Mouse (Mus musculus) cerebellum, postnatal 10 days (tissue): ENCODE measurements around the gene Myadml2.
A peak's percentile ranks its signal among the peaks of the same experiment; 100 is the strongest.
"Not testable (repeated sequence)": the region's sequence is repeated elsewhere in the genome, so short reads cannot be mapped to it uniquely, and the experiment has no call there.

Experiments used
- DNase-seq, 2 experiments: peaks; one replicate each; pipeline ENCODE4 v3.0.0; 2021; ENCODE audit warnings: mixed read lengths in 2 of 2

Gene Myadml2

DNA sequence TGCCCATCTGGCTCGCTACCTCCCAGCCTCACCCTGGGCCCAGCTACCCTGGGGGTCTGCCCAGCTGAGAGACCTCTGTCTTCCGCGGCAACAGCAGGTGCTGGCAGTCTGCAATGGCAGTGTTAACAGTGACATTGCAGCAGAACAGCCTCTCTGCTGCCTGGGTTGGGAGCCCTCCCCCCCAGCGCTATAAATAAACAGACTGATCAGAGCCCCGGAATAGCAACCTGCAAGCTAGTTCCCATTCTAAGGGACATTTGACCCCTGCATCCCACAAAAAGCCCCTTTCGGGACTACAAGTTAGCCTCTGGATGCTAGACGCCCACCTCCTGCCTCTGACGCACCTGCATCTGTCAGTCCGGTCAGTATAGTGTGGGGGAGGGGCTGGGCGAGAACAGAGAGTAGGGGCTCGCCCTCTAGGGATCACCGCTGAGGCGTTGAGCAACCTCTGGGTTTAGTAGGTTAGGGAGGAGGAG lies at the start of gene Myadml2:
Myadml2 (minus strand) TSS at position 158 of the 476 bp plus-strand sequence.
- DNase-seq, result peak; percentile 55 to 62

DNA sequence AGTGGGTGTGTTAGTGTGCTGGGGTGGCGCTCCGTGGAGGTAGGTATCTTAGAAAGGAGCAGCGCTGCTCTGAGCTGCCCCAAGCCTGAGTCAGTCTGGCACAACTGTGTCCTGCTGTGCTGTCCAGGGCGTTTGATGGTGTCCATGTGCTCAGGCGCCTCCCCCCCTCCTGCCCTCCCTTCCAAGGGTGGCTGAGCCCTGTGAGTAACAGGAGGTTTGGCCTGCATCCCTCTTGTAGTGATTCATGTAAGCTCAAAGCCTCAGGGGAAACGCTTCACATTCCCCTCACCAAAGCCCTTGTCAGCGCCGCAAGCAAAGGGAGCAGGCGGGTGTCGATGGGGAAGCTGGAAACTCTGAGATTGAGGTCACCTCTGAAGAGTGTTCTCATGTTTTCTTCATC lies 49.8 kb upstream of the Myadml2 start:
- no peak for DNase-seq

DNA sequence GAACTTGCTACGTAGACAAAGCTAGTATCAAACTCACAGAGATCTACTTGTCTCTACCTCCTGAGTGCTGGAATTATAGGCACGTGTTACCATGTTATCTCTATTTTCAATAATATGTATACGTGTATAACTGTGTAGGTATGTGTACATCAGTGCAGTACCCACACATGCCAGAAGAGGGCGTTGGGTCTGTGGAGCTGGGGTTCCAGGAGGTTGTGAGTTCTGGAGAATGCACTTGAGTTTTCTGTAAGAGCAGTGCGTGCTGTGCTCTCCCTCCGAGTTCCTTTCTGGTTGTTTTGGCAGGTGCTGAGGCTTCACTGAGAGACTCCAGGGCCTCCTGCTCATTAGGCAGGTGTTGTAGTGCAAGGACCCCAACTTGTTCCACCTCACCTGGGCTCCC lies 48.6 kb upstream of the Myadml2 start:
- DNase-seq, result no peak

DNA sequence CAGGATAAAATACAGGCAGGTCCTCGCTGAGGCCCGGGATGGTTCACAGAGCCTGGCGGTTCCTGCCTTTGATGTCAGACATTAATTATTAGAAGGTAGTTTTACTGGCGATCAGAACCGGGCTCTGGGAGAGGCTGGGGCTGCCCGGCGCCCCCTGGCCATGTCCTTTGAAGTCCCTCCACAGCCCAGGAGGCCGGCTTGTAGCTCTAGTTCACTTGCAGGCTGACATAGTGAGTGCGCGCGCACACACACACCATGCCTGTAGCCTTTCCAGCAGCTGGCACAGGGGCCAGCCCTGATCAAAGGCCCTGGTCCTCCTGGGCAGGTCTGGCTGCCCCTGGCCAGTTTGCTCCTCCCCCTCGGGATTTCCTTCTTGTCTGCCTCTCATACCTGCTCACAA lies 47.7 kb upstream of the Myadml2 start:
- DNase-seq, result no peak

DNA sequence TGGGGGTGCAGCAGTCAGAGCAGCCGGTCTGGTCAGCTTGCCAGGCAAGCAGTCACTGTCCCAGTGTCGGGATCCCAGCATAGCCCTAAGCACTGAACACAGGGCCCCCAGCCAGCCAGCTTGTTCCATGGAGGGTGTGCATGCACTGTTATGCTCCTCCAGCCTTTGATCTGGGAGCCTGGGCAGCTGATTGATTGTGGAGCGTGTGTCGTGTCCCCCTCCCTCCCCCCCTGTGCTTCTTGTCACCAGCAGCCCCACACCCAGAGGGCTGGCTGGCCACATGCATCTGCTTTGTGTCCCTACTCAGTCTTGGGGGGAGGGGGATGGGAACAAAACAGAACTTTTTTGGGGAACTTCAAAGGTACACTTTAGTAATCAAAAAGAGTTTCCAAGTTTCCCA lies 47.2 kb upstream of the Myadml2 start:
- peak; percentile 51 to 66 for DNase-seq

DNA sequence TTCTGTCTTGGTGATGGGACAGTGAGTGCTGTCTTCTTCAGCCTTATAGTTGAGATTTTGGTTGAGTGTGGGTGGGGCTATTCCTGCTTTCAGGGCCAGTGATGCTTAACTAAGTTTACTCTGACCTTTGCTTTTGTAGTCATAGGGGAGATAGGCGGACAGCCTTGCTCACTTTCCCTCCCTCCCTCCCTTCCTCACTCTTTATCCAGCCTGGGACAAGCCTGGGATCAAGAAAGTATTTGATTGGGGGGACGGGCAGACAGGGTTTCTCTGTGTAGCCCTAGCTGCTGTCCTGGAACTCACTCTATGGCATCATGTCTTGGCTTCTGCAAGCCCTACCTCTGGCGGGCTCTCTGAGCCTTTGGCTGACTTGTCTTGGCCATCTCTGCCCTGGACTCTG lies 45.5 kb upstream of the Myadml2 start:
- no peak for DNase-seq

DNA sequence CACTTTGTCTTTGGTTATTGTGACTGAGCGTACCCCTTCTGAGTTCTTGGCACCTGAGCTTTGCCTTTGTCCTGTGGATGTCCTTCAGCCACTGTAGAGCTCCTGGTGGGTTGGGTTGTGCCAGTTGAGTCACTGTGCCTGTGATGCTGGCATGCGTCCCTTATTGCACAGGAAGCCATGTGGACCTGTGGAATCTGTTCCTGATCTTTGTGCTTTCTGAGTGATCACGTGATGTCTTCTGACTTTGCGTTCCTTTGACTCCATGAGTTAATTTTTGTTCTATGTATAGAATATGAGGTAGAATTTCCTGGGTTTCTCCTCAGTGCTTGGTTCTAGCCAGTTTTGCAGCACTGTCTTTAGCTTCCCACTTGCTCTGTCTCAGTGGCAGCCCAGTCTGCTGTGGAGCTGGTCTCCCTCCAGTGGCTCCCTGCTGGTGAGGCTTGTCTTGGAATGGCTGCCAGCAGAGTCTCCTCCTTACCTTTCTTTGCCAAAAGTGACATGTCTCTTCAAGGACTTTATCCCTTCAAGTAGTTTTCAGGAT lies 44.6 kb upstream of the Myadml2 start:
- DNase-seq, result peak in 1 of 2 experiments; percentile 49

DNA sequence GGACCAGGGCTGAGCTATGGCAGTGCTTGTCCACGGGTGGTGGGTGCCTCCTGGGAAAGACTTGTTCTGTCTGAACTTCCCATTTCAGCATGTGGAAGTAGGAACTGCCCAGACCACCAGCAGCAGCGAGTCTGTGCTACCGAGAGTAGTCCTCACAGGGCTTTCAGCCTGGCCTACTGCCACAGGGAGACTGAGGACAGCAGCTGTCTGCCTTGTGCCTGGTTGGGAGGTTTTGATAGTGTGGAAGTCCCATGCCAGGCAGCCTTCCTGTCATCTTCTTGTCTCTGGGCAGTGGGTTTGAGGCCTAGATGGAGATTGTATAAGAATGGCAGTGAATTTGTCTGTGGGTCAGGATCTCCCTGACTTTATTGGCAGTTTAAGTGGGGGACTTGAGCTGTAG lies 41.4 kb upstream of the Myadml2 start:
- no peak for DNase-seq

DNA sequence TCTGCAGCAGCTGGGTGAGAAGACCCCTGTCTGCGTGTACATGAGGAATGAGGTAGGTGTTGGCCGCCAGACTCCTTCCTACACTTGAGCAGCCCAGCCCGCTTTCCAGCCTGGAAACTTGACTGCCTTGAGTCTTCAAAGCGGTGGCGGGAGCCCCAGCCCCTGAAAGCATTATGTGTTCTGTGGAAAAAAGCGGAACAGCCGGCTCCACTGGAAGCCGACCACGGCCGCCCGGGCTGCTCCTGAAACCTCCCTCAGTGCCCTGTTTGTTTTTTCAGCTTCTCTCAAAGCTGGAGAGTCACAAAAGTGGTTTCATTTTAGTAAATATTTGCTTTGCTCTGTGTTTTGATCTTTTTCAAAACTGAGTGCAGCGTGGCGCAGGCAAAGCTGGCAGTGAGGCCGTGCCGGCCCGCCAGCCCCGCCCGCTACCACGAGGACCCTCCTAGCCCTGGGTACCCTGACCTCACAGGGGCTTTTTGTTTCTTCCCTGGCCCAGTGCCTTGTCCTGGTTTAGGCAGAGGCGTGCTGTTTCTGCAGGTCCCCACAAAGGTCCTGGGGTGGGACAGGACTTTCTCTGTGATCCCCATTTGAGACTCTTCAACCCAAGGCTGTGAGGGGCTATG lies 38.8 kb upstream of the Myadml2 start:
- DNase-seq, result no peak

DNA sequence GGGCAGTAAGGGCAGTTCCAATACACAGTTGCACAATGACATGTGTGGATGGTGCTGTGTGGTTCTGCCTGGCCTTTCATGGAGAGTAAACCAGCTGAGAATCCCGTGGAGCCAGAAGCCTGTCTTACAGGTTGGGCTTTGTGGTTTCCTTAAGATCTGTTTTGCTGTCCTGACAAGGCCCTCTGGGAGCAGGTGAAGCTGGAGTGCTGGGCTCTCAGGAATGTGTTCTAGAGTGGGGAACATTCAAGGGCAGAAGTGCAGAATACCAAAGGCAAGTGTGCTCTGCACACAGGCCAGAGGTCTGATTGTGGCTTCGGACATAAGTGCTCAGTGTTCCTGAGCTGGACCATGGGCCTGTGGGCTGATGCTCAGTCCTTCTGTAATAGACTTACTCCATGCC lies 36.7 kb upstream of the Myadml2 start:
- DNase-seq, result no peak

DNA sequence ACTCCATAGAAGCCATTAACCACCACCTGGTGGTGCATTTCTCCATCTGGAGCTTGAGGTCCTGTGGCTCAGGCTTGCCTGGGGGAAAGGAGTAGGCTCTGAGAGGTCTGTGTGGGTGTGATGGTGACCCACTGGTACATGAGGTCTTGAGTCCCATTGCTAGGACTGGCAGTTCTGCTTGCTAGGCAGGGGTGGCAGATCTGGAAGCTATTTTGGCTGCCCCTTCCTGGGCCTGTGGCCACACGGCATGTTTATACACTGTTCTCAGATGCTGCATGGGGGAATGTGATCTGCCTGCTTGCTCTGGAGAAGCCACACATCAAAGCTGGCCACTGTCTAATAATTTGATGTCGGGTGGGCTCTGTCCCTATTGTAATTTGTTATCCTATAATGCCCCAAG lies 36.1 kb upstream of the Myadml2 start:
- no peak for DNase-seq

DNA sequence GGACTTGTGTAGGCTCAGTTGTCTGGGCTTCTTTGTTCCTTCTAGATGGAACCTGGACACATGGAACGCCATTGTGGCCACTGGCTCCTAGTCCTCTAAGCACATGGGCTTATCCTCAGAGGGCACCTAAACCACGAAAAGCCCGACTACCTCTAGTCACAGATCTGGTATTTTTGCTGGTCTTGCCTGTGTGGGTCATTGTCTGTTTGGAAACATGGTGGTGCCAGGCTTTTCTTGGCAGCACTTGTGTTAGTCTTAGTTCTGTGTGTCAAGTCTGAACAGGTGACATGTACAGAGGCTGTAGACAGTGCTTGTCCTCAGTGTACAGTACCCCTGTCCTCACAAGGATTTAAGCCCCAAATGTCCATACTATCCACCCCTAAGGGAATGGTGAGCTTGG lies 35.6 kb upstream of the Myadml2 start:
- no peak for DNase-seq

DNA sequence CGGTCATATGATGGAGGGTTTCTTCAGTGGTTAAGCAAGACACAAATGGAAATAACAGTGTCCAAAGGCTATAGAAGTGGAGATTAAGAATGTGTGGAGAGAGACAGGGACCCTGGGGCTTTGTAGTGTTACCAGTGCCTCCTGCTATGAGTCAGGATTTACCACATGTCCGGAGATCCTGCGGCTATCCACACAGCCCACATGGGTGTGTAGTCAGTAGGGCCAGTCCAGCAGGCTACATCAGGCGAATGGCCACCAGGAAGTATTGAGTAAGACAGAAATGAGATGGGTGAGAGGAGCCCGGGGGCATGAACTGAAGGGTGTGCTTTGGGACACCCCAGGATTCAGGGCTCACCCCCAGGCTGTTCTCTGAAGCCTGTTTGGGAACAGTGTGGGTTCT lies 34.7 kb upstream of the Myadml2 start:
- DNase-seq, result no peak

DNA sequence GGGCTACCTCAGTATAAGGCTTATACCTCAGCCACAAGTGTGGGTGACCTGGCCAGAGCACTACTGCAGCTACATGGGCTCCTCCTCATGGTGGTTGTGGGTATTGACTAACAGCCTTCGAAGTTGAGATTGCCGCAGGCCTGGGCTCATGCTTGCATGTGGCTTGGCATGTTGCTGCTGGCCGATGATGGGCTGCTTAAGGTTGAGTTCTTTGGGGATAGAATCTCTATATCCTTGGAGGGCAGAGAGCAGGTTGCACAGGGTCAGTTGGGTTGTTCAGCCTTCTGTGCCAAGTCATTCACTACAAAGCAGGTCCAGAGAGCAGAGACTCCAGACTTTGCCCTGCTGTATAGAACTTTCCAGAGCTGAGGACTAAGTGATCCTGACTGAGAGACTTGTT lies 32.0 kb upstream of the Myadml2 start:
- peak; percentile 33 to 42 for DNase-seq

DNA sequence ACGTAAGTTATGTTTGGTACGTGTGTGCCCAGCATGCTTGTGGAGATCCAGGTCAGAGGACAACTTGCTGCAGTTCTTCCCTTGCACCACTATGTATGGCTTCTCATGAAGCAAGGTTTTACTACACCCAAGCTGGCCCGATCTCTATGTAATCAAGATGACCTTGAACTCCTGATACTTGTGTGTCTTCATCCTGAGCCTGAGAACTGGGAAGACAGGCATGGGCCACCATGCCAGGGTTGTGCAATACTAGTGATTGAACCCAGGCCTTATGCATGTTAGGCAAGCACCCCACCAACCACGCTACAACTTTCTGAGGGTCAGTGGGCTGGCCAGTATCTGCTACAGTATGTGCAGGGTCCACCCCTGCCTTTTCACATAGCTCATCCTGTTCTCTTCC lies 29.0 kb upstream of the Myadml2 start:
- DNase-seq, result no peak

DNA sequence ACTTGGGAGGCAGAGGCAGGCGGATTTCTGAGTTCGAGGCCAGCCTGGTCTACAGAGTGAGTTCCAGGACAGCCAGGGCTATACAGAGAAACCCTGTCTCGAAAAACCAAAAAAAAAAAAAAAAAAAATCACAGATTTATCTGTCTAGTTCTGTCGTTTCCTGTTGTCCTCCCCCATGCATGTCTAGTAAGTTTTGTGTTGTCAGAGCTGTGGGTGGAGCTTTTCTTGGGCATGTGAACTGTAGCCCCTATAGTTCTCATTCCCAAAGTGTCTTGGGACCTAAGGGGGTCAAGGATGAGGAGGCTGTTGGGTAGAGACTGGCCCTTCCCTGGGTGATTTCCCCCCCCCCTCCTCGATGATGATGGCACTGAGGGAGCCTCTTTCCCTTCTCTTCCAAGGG lies 27.9 kb upstream of the Myadml2 start:
- not testable (repeated sequence) for DNase-seq

DNA sequence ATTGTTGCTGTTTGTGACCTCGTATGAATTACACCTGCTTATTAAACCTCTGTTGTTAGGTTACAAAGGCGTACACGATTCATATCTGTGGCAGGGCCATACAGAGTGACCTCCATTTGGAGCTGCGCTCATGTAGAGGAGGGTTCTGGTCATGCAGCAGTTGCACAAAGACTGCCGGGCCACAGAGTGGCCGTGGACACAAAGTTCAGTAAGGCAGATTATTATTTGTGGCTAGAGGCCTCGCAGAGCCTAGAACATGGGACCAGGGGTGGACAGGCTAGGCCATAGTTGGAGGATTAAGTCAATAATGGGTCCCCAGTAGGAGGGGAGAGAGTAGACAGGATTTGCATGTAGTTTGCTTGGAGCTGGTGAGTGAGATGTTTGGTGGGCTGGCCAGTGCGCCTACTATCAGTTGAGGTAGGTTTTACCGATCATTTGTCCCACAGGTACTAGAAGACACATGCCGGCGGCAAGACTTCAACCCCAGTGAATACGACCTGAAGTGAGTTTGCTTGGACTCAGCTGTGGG lies 25.7 kb upstream of the Myadml2 start:
- no peak for DNase-seq

DNA sequence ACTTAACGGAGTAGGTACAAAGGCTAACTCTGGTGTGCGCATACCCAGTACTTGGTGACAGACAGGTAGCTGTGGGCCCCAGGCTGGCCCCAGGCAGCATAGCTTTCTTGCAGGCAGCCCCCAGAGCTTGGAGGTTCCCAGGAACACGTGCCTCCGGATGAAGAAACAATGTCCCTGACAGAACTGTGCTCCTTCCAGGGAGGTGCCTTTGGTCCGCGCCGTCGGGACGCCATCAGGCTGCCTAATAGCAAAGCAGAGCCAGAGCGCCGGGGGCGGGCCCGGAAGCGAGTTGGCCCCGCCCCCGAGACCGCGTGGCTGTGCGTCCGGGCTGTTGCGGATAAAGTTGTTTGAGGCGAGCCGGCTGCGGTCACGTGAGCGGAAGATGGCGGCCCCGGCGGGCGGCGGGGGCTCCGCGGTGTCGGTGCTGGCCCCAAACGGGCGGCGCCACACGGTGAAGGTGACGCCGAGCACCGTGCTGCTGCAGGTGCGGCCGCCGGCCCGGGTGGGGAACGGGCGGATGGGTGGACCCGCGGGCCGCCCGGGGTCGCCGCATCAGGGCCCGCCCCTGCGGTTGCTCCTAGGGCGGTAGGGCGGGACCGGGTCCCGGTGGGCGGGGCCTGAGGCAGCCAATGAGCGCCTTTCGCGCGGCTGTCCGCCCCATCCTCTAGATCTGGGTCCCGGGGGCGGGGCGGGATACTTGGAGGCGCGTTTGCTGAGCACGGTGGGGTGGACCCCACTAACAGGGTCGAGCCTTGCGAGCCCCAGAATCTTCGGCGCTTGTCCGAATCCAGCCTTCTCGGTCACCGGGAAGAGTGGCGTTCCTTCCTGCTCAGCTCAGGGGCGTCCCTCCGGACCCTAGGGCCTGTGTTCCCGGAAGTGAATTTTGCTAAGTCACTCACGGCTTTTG lies 25.0 kb upstream of the Myadml2 start, which contains the start of gene Aspscr1:
Aspscr1 (plus strand) TSS at position 287 of the 907 bp plus-strand sequence.
- peak; percentile 98 for DNase-seq

DNA sequence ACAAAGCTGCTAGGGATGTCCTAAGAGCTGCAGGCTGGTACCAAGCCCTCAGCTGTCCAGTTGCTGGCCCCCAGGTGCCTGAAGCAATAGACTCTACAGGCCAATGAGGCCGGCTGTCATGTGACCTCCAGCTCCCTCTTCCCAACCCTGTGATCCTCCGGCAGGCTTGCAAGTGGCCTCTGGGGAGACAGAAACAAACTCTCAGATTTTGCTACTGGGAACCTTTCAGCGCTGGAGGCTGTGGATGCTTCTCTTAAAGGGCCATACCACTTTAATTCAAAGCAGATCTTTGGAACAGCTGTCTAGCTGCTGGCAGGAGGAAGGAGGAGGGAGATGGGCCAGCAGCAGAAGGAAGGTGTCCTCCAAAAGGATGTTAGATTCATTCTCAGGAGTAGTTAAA lies 18.7 kb upstream of the Myadml2 start:
- no peak for DNase-seq

DNA sequence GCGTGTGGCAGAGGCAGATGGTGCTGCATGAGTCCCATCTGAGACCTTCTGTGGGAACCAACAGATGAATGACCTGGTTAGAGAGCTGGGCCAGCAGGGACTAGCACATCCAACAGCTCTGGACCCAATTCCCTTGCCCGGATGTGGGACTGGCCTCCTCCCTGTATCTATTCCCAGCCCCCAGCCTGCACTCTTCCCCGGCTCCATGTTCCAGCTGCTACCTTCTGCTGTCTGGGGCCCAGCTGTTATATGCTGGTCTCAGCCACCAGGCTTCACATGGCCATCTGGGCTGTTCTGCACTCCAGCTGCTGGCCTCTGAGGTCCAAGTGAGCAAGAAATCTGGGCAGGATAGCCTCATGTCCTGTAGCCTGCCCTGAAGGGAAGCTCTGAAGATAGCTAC lies 17.4 kb upstream of the Myadml2 start:
- peak in 1 of 2 experiments; percentile 20 for DNase-seq

DNA sequence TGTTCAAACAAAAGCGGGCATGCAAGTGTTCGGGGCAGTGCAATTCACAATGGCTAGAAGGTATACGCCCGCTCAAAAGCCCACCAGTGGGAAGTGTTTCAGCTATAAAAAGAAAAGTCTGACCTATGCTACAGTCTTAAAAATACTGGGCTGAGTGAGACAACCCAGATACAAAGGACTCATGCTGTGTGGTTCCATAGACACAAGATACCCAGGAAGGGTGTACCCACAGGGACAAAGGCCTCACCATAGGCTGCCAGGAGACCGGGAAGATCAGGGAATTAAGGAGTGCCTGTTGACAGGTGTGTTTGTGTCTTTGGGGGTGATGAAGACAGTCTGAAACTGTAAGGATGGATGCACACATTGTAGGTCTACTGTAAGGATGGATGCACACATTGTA lies 15.8 kb upstream of the Myadml2 start:
- no peak for DNase-seq

DNA sequence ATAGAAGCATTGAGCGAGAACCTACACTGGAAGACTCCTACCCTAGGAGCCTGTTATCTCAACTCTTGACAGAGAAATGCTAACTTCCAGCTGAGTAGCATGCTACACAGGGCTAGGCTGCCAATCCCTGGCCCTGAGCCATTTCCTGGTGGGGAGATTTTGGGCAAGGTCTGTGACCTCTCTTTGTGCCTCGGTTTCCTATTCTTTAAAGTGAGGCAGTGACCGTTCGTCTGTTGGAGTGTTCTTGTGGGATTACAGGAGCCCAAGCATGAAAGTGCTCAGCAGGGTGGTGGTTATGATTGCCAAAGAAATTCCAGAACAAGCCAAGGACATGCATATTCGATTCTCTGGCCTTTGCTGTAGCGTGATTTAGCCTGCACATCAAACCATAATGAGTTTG lies 14.8 kb upstream of the Myadml2 start:
- peak; percentile 50 to 53 for DNase-seq

DNA sequence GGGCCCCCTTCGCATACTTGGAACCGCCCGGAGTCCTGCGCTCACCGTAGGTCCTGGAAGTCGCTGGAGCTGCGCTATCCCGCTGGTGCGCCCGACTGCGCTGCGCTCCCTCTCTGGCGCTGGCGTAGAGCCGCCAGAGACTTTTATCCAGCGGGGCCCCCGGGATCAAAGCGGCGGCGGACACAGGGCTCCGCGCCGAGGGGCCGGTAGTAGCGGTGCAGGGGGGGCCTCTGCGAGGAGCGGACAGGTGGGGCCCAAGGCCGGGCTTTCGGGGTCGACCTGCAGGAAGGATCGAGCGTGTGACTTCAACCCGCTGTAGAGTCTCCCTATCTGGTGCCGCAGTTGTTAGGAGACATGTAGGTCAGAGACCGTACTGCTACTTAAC lies 13.1 kb upstream of the Myadml2 start, which contains the start of gene Notum:
Notum (minus strand) TSS at position 100 of the 385 bp plus-strand sequence.
- DNase-seq, result no peak
